Mouse (Mus musculus) heart, postnatal 36 days (tissue): ENCODE data around the gene Cdk5r1. TPM values are rescaled to one million over a fixed set of nuclear protein-coding genes. Genes with fewer than 3 reads are reported as not detected.

Experiments
- DNase-seq, 2 experiments: peaks; one replicate each; pipeline ENCODE4 v3.0.0; 2021 to 2022
- intact Hi-C: fragments of 180-260 bp; cut with DNase I; formaldehyde crosslinking; loops from one replicate; pipeline ENCODE4 v1.15.1; 2025
- total RNA-seq, 2 experiments: library from RNA; stranded (reverse); gene quantifications; 2 replicates each; pipeline ENCODE4 v1.2.3; 2021

The Cdk5r1 gene
- total RNA-seq, 2 experiments from 2014 or later = 1.2 to 1.5 TPM

- no peak for DNase-seq
- intact Hi-C loops = no loop called here
These were observed 50.9 kb downstream of the Cdk5r1 start for GRCm38 (mm10) chr11:80527697-80528096.

DNA sequence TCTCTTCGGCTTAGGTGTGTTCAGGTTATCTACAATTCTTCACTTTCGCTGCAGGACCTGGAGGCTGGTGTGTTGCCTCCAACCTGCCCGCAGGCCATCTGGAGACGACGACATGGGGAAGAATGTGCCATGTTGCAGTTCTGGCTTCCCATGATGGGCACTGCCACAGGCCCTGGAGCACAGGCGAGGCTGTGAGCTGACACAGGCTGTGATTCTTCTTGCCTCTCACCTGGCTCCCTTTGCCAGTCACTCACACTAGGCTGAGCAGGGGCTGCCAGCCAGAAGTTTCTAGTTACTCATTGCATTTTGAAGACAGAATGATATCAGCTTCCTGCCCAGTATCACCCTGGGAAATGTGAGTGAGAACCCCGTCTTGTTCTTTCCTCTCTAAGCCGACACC lies 52.3 kb downstream of the Cdk5r1 start:
- DNase-seq = no peak
- intact Hi-C loops = no loop called here

Other genes with a start within 250 kb of the Cdk5r1 start
- 1 to 10 TPM; 7.2 to 7.9 TPM for gene Rhbdl3, start 176.1 kb upstream of the Cdk5r1 start, total RNA-seq
- 10 to 100 TPM; 22.0 to 22.8 TPM for gene 5730455P16Rik, start 99.0 kb upstream of the Cdk5r1 start, total RNA-seq
- gene Zfp207, start 93.7 kb upstream of the Cdk5r1 start, total RNA-seq = 10 to 100 TPM; 64.0 to 74.5 TPM
- 100 to 1,000 TPM; 114 to 128 TPM for gene Psmd11, start 48.4 kb upstream of the Cdk5r1 start, total RNA-seq